In the genomic region with DNA sequence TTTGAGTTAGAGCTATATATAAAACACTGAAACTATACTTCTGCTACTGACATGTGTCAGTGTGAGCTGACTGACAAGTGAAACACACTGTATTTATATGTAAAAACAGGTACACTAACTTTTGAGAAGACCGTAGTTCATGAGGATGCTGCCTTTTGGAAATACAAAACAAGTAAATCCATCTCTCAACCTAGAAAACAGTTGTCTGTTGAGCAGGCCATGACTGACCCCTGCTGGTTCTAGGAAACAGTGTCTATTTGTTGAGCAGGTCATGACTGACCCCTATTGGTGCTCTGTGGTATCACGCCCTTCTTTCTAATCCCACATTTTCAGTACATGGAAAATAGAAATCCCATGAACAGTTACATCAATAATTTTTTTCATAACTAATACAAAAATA, we compare ENCODE assay signal across 8 mouse cellular contexts. TPM values are rescaled to one million over a fixed set of nuclear protein-coding genes. Genes with fewer than 3 reads are reported as not detected.
DNase-seq lines count a peak whose midpoint lies in the region; ATAC-seq and TF ChIP-seq lines count a peak whose summit lies in the region.

No protein-coding gene starts in this region.

- TF ChIP-seq POLR2A in MEL (IDR thresholded peaks at IDR 0.05; ENCODE audit: control insufficient read depth in 1 of 2, insufficient read depth in 1 of 2, low read depth in 1 of 2, low read length in 2 of 2, poor library complexity in 1 of 2): no peak

- H3K36me3 ChIP-seq in MEL (ENCODE audit: control insufficient read depth in 1 of 2, insufficient read depth in 2 of 2, low read length in 2 of 2): no peaks in the 10 kb centered on the region
- no peaks in the 10 kb centered on the region for H3K36me3 ChIP-seq in heart, embryonic 14.5 days (ENCODE audit: control insufficient read depth, insufficient read depth, low read length)
- no peaks in the 10 kb centered on the region for H3K36me3 ChIP-seq in lung, postnatal 0 days (ENCODE audit: insufficient read depth, low read length)

- H3K79me2 ChIP-seq in MEL (ENCODE audit: control insufficient read depth, insufficient read depth, low read length, poor library complexity): no peaks in the 10 kb centered on the region

- H3K9ac ChIP-seq in MEL (ENCODE audit: control insufficient read depth, low read depth, low read length, poor library complexity, severe bottlenecking): no peak overlapping the region
- H3K9ac ChIP-seq in heart, embryonic 14.5 days (ENCODE audit: low read length): 0 out of 2 replicates have a peak overlapping the region, but pooled peaks have one; percentile 3
- no peak overlapping the region for H3K9ac ChIP-seq in lung, postnatal 0 days (replicated peaks; ENCODE audit: low read depth)

- WGBS in heart, embryonic 14.5 days: 17% methylated on average over 2 of the region's 2 CpGs
- WGBS in lung, postnatal 0 days: 10% methylated on average over 2 of the region's 2 CpGs

- no peak for ATAC-seq in heart, embryonic 14.5 days (ENCODE audit: insufficient number of reproducible peaks, insufficient read depth, low FRiP score, low read depth)
- ATAC-seq in lung, postnatal 0 days: peak; percentile 82

- H3K27ac ChIP-seq in MEL (ENCODE audit: control insufficient read depth, low read depth, low read length): no peak overlapping the region
- peak overlapping the region; percentile 39 to 66; a peak in 3 of 4 replicates for H3K27ac ChIP-seq in heart, embryonic 14.5 days (replicated peaks in 1 of 2; ENCODE audit: control insufficient read depth in 1 of 2, insufficient read depth in 1 of 2, low read depth in 2 of 2, low read length in 2 of 2)
- H3K27ac ChIP-seq in lung, postnatal 0 days (ENCODE audit: low read length): no peak overlapping the region

- no peak for TF ChIP-seq EP300 in MEL (IDR thresholded peaks at IDR 0.05; ENCODE audit: low read depth in 1 of 2, low read length in 2 of 2)
- no peak; the same call in 1 of the 2 replicates for TF ChIP-seq EP300 in lung, postnatal 0 days (IDR thresholded peaks at IDR 0.05)

- TF ChIP-seq CTCF in MEL (IDR thresholded peaks at IDR 0.05 in 2 of 3, conservative IDR thresholded peaks at IDR 0.05 in 1 of 3; ENCODE audit: control insufficient read depth in 1 of 3, insufficient read depth in 1 of 3, low read depth in 2 of 3, low read length in 3 of 3, poor library complexity in 1 of 3, severe bottlenecking in 1 of 3): peak in 2 of 3 experiments; percentile 82 to 99; a peak in 5 of 6 replicates
- peak; percentile 100 for TF ChIP-seq CTCF in lung, postnatal 0 days (IDR thresholded peaks at IDR 0.05)

- TF ChIP-seq RAD21 in MEL (IDR thresholded peaks at IDR 0.05; ENCODE audit: low read depth, low read length): no peak; the same call in none of the 2 replicates

- no peak overlapping the region for H3K4me3 ChIP-seq in MEL (ENCODE audit: control insufficient read depth in 1 of 2, insufficient read depth in 1 of 2, low read depth in 2 of 2, low read length in 2 of 2)
- no peak overlapping the region for H3K4me3 ChIP-seq in heart, embryonic 14.5 days (ENCODE audit: control insufficient read depth in 1 of 2, insufficient read depth in 1 of 2, low read depth in 1 of 2, low read length in 2 of 2)
- no peak overlapping the region for H3K4me3 ChIP-seq in lung, postnatal 0 days (ENCODE audit: low read depth, low read length)

- H3K4me1 ChIP-seq in MEL (ENCODE audit: control insufficient read depth in 1 of 2, insufficient read depth in 2 of 2, low read length in 2 of 2): no peaks in the 10 kb centered on the region
- peaks cover 0 to 5% of the 10 kb centered on the region in 2 experiments; a peak in 1 of 4 replicates for H3K4me1 ChIP-seq in heart, embryonic 14.5 days (ENCODE audit: control insufficient read depth in 2 of 2, insufficient read depth in 2 of 2, low read length in 2 of 2)
- H3K4me1 ChIP-seq in lung, postnatal 0 days (ENCODE audit: insufficient read depth, low read depth, low read length): no peaks in the 10 kb centered on the region

- DNase-seq in MEL (ENCODE audit: low read depth, low spot score): peak; percentile 86
- peak; percentile 22 for DNase-seq in c-Kit-negative CD71-positive TER-119-positive erythroid progenitor cells, embryonic 14.5 days (ENCODE audit: low read depth, low spot score)
- DNase-seq in fibroblast of lung, adult 2 months (ENCODE audit: low read depth): peak; percentile 63
- peak; percentile 90 for DNase-seq in layer of hippocampus, adult 11-12 months (ENCODE audit: low spot score)
- peak; percentile 91 for DNase-seq in lung, postnatal 0 days (ENCODE audit: low spot score)
- DNase-seq in retina, postnatal 1 day: peak; percentile 89
- peak; percentile 28 for DNase-seq in urinary bladder, postnatal 10 days (ENCODE audit: low spot score)

- no peaks in the 10 kb centered on the region for H3K9me3 ChIP-seq in MEL (replicated peaks; ENCODE audit: insufficient read depth, low read length)
- 0 out of 2 replicates have a peak, but pooled peaks cover 4% of the 10 kb centered on the region for H3K9me3 ChIP-seq in heart, embryonic 14.5 days (ENCODE audit: control insufficient read depth, low read length)
- H3K9me3 ChIP-seq in lung, postnatal 0 days (ENCODE audit: low read length): no peaks in the 10 kb centered on the region; the same call in 1 of the 2 replicates

- H3K4me2 ChIP-seq in heart, embryonic 14.5 days (ENCODE audit: low read length): no peak overlapping the region
- H3K4me2 ChIP-seq in lung, postnatal 0 days (replicated peaks; ENCODE audit: low read depth, low read length): no peak overlapping the region

- no peaks in the 10 kb centered on the region for H3K27me3 ChIP-seq in MEL (ENCODE audit: control insufficient read depth in 1 of 2, insufficient read depth in 2 of 2, low read length in 2 of 2)
- no peaks in the 10 kb centered on the region for H3K27me3 ChIP-seq in heart, embryonic 14.5 days (ENCODE audit: control insufficient read depth, insufficient read depth, low read length)
- H3K27me3 ChIP-seq in lung, postnatal 0 days (replicated peaks; ENCODE audit: insufficient read depth, low read length): no peaks in the 10 kb centered on the region

TF ChIP-seq in MEL, 35 proteins besides CTCF, POLR2A, EP300 and RAD21:
- TF ChIP-seq JUND (IDR thresholded peaks at IDR 0.05; ENCODE audit: low read depth, low read length) (peak; percentile 72; the same call in 1 of the 2 replicates), TCF12 (IDR thresholded peaks at IDR 0.05; ENCODE audit: low read depth, low read length) (no peak), ZKSCAN1 (IDR thresholded peaks at IDR 0.05; ENCODE audit: low read depth, low read length) (no peak), ETS1 (IDR thresholded peaks at IDR 0.05; ENCODE audit: low read depth, low read length) (no peak), SIN3A (IDR thresholded peaks at IDR 0.05; ENCODE audit: low read length) (peak; percentile 54; the same call in 1 of the 2 replicates), MAFK (IDR thresholded peaks at IDR 0.05; ENCODE audit: borderline replicate concordance, low read depth, low read length) (no peak), MXI1 (IDR thresholded peaks at IDR 0.05; ENCODE audit: low read depth, low read length) (no peak), SMC3 (IDR thresholded peaks at IDR 0.05; ENCODE audit: low read depth, low read length) (peak; percentile 96), GABPA (IDR thresholded peaks at IDR 0.05; ENCODE audit: low read depth, low read length) (no peak), ZC3H11A (IDR thresholded peaks at IDR 0.05; ENCODE audit: low read depth, low read length) (peak; percentile 99), USF2 (IDR thresholded peaks at IDR 0.05; ENCODE audit: borderline replicate concordance in 1 of 2, insufficient read depth in 1 of 2, low read depth in 1 of 2, low read length in 2 of 2) (no peak)
TF ChIP-seq in MEL: peak in this region for 4.

RNA-seq across cellular contexts. Expression of gene Lrrc28, which starts 14.3 kb away (rescaled TPM):
- total RNA-seq in MEL (2012; rRNA removed): 9.7 and 10.0 TPM in 2 replicates
- polyA plus RNA-seq in MEL (2012; ENCODE audit: insufficient read depth in 1 of 2, insufficient read length in 2 of 2, low read depth in 1 of 2, low replicate concordance in 2 of 2, missing spikeins in 1 of 2): 10 to 100 TPM in 1 of 2 experiments, not detected in 1; 16.0 TPM
- 13.3 and 16.1 TPM in 2 replicates for polyA plus RNA-seq in heart, embryonic 14.5 days (2014; fragmentation: Nextera tagmentation; extraction: Ambion mirVana)
- polyA plus RNA-seq in lung, postnatal 0 days (2015; fragmentation: Nextera tagmentation; extraction: Ambion mirVana): 13.4 and 14.0 TPM in 2 replicates

RNA-seq across cellular contexts. Expression of gene Ttc23, which starts 16.4 kb away (rescaled TPM):
- 0.42 and 0.82 TPM in 2 replicates for total RNA-seq in MEL (2012; rRNA removed)
- polyA plus RNA-seq in MEL (2012; ENCODE audit: insufficient read depth in 1 of 2, insufficient read length in 2 of 2, low read depth in 1 of 2, low replicate concordance in 2 of 2, missing spikeins in 1 of 2): 1 to 10 TPM in 1 of 2 experiments, not detected in 1; 4.8 TPM
- 20.3 and 20.9 TPM in 2 replicates for polyA plus RNA-seq in heart, embryonic 14.5 days (2014; fragmentation: Nextera tagmentation; extraction: Ambion mirVana)
- 14.4 and 17.3 TPM in 2 replicates for polyA plus RNA-seq in lung, postnatal 0 days (2015; fragmentation: Nextera tagmentation; extraction: Ambion mirVana)

Comparison
In these comparisons a context has a peak if more than half of its experiments do, and no peak if none do; other contexts are left out.
1. DNase-seq: peak in every context shown above with its lines; median percentile 91 in lung, postnatal 0 days; 90 in layer of hippocampus, adult 11-12 months; 89 in retina, postnatal 1 day; 86 in MEL; 63 in fibroblast of lung, adult 2 months; 28 in urinary bladder, postnatal 10 days; 22 in c-Kit-negative CD71-positive TER-119-positive erythroid progenitor cells, embryonic 14.5 days.
2. H3K27ac ChIP-seq: peak in heart, embryonic 14.5 days (2 of 2); none in MEL (single experiment) and lung, postnatal 0 days (single experiment).